Mouse (Mus musculus) embryonic facial prominence, embryonic 12.5 days (tissue): Measurements from ENCODE around the gene Gtf2h3. TPM values are rescaled to one million over a fixed set of nuclear protein-coding genes. Genes with fewer than 3 reads are reported as not detected.
"Not testable (repeated sequence)": the region's sequence is repeated elsewhere in the genome, so short reads cannot be mapped to it uniquely, and the experiment has no call there.

ENCODE experiments used
- ATAC-seq: fragments of 200-750 bp; cut with Nextera tagmentation; 2 replicates; pipeline ENCODE4 v1.8.0; 2017; ENCODE audit not compliant: insufficient number of reproducible peaks, insufficient read depth, low FRiP score, low TSS enrichment
- H3K27ac ChIP-seq: fragments of 300-500 bp; sonication (generic); 2 replicates; pipeline ENCODE4 v1.5.1; 2016; ENCODE audit warnings: mild to moderate bottlenecking
- H3K27me3 ChIP-seq: fragments of 300-500 bp; sonication (generic); 2 replicates; pipeline ENCODE4 v1.6.1; 2016; ENCODE audit warnings: mild to moderate bottlenecking, moderate library complexity
- H3K36me3 ChIP-seq: fragments of 300-500 bp; sonication (generic); 2 replicates; pipeline ENCODE4 v1.6.1; 2016; ENCODE audit warnings: mild to moderate bottlenecking
- H3K4me1 ChIP-seq: fragments of 300-500 bp; sonication (generic); 2 replicates; pipeline ENCODE4 v1.6.1; 2016
- H3K4me2 ChIP-seq: fragments of 300-500 bp; sonication (generic); replicated peaks from 2 replicates; pipeline ENCODE4 v1.6.1; 2016; ENCODE audit warnings: mild to moderate bottlenecking, moderate library complexity
- H3K4me3 ChIP-seq: fragments of 300-500 bp; sonication (generic); 2 replicates; pipeline ENCODE4 v1.5.1; 2016; ENCODE audit warnings: mild to moderate bottlenecking
- H3K9ac ChIP-seq: fragments of 300-500 bp; sonication (generic); 2 replicates; pipeline ENCODE4 v1.6.1; 2016; ENCODE audit warnings: mild to moderate bottlenecking, moderate library complexity
- H3K9me3 ChIP-seq: fragments of 300-500 bp; sonication (generic); 2 replicates; pipeline ENCODE4 v1.6.1; 2016; ENCODE audit warnings: mild to moderate bottlenecking, moderate library complexity
- WGBS: fragments of 180-500 bp; shearing (Covaris S2); methylation state at CpG from one replicate; pipeline ENCODE4 v1.1.7; 2016; 5-methylcytosine and 5-hydroxymethylcytosine counted together
- polyA plus RNA-seq: library from polyadenylated mRNA; unstranded; fragments of >200 nt; fragmentation: Nextera tagmentation; extraction: Ambion mirVana; gene quantifications from 2 replicates; pipeline ENCODE4 v1.2.1, GENCODE M21; 2016

The Gtf2h3 gene
- polyA plus RNA-seq, 1 experiment from 2014 or later = 76.3 TPM

DNA sequence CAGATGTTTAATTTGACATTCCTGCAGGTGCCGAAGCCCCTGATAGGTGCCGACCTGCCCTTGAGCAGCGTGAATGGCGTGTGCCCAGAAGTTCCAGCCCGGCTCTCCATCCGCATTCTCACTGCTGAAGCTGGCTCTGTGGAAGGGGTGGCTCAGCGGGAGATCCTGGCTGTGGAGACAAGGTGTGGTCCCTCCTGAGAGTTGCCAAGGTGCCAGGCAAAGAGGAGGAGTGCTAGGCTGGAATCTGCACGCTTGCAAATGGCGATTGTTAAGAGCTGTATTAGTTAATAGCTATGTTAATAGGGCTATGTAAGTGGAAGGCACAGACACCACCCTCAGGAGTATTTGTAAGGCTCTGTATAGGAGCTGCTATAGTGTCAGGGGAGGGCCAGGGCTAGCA lies 45.4 kb downstream of the Gtf2h3 start:
- no peaks in the 10 kb centered on the region for H3K9me3 ChIP-seq
- 85% methylated on average over 9 of the region's 9 CpGs for WGBS
- peaks cover 6% of the 10 kb centered on the region for H3K4me1 ChIP-seq
- no peak overlapping the region for H3K4me2 ChIP-seq
- H3K36me3 ChIP-seq = no peaks in the 10 kb centered on the region; the same call in 1 of the 2 replicates
- no peak overlapping the region for H3K27ac ChIP-seq
- no peaks in the 10 kb centered on the region for H3K27me3 ChIP-seq
- H3K9ac ChIP-seq = no peak overlapping the region
- no peak overlapping the region for H3K4me3 ChIP-seq
- ATAC-seq = no peak

DNA sequence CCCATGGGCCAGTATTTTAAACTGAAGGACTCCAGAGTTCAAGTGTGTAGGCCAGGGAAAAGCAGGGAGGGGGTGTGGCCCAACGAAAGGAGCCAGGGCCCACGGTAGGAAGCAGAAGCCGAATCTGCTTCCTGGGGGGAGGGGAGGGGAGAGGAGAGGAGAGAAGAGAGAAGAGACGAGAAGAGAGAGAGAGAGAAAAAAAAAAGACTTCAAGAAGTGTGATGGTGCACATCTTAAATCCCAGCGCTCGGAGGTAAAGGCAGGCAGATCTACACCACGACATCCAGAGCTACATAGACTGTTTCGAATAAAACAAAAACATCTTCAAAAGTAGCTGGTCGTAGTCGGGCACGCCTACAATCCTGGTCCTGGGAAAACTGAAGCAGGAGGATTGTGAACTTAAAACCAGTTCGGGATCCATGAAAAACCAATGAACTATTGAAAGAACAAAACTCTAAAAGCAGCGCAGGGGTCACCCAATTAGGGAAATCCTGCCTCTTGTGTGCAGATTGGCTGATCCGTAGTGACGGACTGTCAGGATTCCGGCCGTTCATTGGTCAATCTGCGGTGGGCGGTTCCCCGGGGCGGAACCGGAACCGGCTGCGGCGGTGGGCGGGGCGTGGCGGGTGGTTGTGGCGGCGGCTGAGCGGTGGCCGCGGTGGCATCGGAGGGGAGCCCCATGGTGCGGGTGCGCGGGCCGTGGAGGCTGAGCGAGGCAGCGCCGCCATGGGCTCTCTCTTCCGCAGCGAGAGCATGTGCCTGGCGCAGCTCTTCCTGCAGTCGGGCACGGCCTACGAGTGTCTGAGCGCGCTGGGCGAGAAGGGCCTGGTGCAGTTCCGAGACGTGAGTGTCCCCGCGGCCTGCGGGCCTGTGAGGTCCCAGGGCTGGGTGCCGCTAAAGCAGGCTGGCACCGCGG lies 49.8 kb downstream of the Gtf2h3 start, which contains the start of gene Atp6v0a2:
TSS of gene Atp6v0a2 (plus strand) at position 129 of the 916 bp plus-strand sequence.
- Histone ChIP-seq H3K4me3 (peak within 1 kb of the TSS; percentile 100), H3K9me3 (no peaks in the 10 kb centered on the region), H3K4me2 (peak within 1 kb of the TSS; percentile 87), H3K9ac (peak within 1 kb of the TSS; percentile 94), H3K27me3 (no peaks in the 10 kb centered on the region), H3K36me3 (peaks cover 3% of the 10 kb centered on the region; the same call in 1 of the 2 replicates), H3K4me1 (peaks cover 14% of the 10 kb centered on the region), H3K27ac (peak within 1 kb of the TSS; percentile 89)
- ATAC-seq = peak; percentile 82
- under 1% methylated on average over 58 of the region's 58 CpGs for WGBS

DNA sequence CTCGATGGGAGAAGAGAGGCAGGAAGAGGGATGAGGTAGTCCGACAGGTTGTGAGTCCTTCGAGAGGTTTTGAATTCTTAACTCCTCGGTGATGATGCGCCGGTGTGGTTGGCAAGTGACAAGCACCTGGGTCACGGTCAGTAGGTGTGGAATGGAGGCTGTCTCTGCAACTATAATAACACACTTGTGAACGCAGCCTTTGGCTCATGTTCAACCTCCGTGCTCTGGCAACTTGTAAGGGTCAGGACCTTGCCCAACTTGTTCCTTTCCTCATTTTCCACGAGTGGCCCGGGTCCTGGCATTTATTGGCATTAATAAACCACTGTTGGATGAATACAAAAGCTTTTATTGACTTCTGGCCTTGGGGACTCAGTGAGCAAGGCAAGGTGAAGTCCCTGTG lies 50.7 kb downstream of the Gtf2h3 start:
- peak overlapping the region; percentile 94 for H3K9ac ChIP-seq
- H3K4me2 ChIP-seq = peak overlapping the region; percentile 87
- 23% methylated on average over 11 of the region's 11 CpGs for WGBS
- H3K27me3 ChIP-seq = no peaks in the 10 kb centered on the region
- peaks cover 9% of the 10 kb centered on the region for H3K36me3 ChIP-seq
- H3K4me1 ChIP-seq = peaks cover 14% of the 10 kb centered on the region
- no peaks in the 10 kb centered on the region for H3K9me3 ChIP-seq
- H3K4me3 ChIP-seq = peak overlapping the region; percentile 100
- ATAC-seq = no peak
- no peak overlapping the region for H3K27ac ChIP-seq

DNA sequence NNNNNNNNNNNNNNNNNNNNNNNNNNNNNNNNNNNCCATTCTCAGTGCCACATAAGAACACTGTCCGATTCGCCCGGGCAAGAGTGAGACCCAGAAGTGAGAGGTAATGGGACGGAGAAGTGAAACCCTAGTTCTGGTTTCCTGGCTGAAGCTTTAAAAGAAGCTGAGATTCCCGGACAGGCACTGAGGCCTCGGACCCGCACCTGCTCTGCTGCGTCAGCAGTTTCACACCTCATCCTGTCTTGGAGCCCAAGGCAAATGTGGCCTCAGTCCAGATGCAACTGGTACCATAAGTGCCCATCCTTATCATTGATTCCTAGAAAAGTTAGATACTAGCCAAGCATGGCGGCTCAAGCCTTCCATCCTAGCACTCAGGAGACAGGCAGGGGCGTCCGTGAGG lies 52.7 kb downstream of the Gtf2h3 start:
- H3K36me3 ChIP-seq = peaks cover 29% of the 10 kb centered on the region
- H3K27ac ChIP-seq = no peak overlapping the region
- H3K9me3 ChIP-seq = no peaks in the 10 kb centered on the region
- H3K4me3 ChIP-seq = no peak overlapping the region
- no peak for ATAC-seq
- peaks cover 14% of the 10 kb centered on the region for H3K4me1 ChIP-seq
- H3K4me2 ChIP-seq = no peak overlapping the region
- H3K9ac ChIP-seq = no peak overlapping the region
- WGBS = 93% methylated on average over 11 of the region's 11 CpGs
- no peaks in the 10 kb centered on the region for H3K27me3 ChIP-seq

DNA sequence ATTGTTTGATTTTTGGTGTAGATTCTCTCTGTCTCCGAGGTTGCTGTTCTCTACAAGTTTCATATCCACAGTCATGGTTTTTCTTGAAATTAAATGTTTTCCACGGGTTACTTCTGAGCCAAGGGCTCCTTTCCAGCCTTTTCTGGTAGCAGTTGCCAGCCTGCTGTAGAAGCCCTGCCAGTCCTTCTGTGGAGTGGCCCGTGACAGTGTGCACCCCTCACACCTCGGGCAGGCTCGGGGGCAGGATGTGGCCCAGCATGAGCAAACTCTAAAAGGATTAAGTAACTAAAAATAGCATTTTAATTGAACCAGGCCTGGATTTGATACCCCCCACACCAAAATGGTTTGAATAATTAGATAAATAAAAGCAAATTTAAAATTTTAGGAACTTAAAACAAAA lies 53.5 kb downstream of the Gtf2h3 start:
- no peak for ATAC-seq
- H3K4me2 ChIP-seq = no peak overlapping the region
- peaks cover 14% of the 10 kb centered on the region for H3K4me1 ChIP-seq
- H3K27ac ChIP-seq = no peak overlapping the region
- no peaks in the 10 kb centered on the region for H3K27me3 ChIP-seq
- H3K36me3 ChIP-seq = peaks cover 37% of the 10 kb centered on the region
- H3K4me3 ChIP-seq = no peak overlapping the region
- no peaks in the 10 kb centered on the region for H3K9me3 ChIP-seq
- no peak overlapping the region for H3K9ac ChIP-seq
- 82% methylated on average over 5 of the region's 5 CpGs for WGBS

DNA sequence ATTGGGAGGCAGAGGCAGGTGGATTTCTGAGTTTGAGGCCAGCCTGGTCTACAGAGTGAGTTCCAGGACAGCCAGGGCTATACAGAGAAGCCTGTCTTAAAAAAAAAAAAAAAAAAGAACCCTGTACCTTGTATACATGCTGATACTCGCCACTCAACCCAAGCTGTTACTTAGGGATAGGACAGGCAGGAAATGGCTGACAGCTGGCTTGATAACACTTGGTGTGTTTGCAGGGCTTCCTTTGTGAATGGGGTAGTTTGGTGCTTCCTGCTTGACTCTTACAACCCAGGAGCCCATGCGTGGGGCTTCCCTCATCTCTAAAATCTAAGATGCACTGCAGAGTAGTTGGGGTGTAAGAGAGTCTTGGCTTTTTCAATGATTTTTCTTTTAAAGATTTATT lies 54.5 kb downstream of the Gtf2h3 start:
- Histone ChIP-seq H3K36me3 (peaks cover 45% of the 10 kb centered on the region), H3K27ac (no peak overlapping the region), H3K4me1 (peaks cover 8% of the 10 kb centered on the region), H3K4me2 (no peak overlapping the region), H3K9me3 (no peaks in the 10 kb centered on the region), H3K9ac (no peak overlapping the region), H3K4me3 (no peak overlapping the region), H3K27me3 (no peaks in the 10 kb centered on the region)
- 83% methylated on average over 2 of the region's 2 CpGs for WGBS
- no peak for ATAC-seq

DNA sequence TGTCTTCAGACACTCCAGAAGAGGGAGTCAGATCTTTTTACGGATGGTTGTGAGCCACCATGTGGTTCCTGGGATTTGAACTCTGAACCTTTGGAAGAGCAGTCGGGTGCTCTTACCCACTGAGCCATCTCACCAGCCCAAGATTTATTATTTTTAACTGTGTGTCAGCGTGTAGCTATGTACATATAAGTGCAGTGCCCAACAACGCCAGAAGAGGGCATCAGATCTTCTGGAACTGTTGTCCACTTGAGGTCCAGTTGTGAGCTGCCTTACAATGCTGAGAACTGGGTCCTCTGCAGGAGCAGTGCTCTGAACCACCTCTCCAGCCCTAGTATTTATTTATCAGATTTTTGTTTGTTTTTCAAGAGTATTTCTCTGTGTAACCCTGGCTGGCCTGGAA lies 56.1 kb downstream of the Gtf2h3 start:
- H3K4me3 ChIP-seq, ATAC-seq, H3K27ac ChIP-seq, H3K4me1 ChIP-seq, H3K27me3 ChIP-seq, H3K9ac ChIP-seq, H3K4me2 ChIP-seq, H3K9me3 ChIP-seq: not testable (repeated sequence)
- 81% methylated on average over 4 of the region's 4 CpGs for WGBS
- peaks cover 61% of the 10 kb centered on the region for H3K36me3 ChIP-seq

DNA sequence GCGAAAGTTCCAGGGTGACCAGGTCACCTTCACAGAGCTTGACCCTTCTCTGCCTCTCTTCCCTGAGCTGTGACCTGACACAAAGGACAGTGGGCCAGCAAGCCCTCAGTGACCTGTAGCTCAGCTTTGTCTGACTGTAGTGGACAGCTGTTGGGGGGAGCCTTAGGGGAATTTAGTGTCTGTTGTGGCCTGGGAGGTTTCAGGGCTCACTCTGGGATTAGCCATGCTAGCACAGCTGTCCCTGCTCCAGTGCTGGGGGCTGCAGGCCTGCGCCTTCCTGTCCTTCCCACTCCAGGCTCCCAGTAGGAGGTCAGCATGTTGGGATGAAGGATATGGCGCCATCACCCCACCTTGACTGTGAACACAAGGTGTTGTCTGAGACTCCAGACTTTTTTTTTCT lies 57.2 kb downstream of the Gtf2h3 start:
- peaks cover 65% of the 10 kb centered on the region for H3K36me3 ChIP-seq
- no peaks in the 10 kb centered on the region for H3K4me1 ChIP-seq

DNA sequence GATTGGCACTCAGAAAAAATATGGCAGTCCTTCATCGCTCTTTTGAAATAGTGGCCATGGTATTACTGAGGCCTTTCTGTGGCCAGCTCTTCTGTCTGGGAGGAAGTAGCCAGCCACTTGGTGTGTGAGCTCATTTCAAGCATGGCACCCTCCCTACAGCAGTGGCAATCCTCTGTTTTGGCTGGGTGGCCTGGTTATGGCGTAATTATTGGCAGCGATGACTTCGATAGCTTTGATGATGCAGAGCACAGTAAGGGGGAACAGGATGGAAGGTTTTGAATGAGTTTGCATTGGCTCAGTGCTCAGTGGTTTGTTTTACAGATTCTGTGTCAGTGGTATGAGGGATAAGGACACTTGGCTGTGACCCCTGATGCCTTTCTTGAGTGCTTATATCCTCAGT lies 57.8 kb downstream of the Gtf2h3 start:
- no peaks in the 10 kb centered on the region for H3K27me3 ChIP-seq
- no peak overlapping the region for H3K4me3 ChIP-seq
- no peak overlapping the region for H3K27ac ChIP-seq
- no peak overlapping the region for H3K4me2 ChIP-seq
- ATAC-seq = no peak
- no peaks in the 10 kb centered on the region for H3K4me1 ChIP-seq
- H3K36me3 ChIP-seq = peaks cover 71% of the 10 kb centered on the region
- 98% methylated on average over 4 of the region's 4 CpGs for WGBS
- H3K9me3 ChIP-seq = no peaks in the 10 kb centered on the region
- no peak overlapping the region for H3K9ac ChIP-seq

More for the DNA sequence above, 57.2 kb downstream of the Gtf2h3 start:
- H3K9me3 ChIP-seq = no peaks in the 10 kb centered on the region
- H3K4me3 ChIP-seq = no peak overlapping the region
- H3K27ac ChIP-seq = no peak overlapping the region
- no peak for ATAC-seq
- H3K4me2 ChIP-seq = no peak overlapping the region
- no peaks in the 10 kb centered on the region for H3K27me3 ChIP-seq
- H3K9ac ChIP-seq = no peak overlapping the region
- 98% methylated on average over 3 of the region's 3 CpGs for WGBS

DNA sequence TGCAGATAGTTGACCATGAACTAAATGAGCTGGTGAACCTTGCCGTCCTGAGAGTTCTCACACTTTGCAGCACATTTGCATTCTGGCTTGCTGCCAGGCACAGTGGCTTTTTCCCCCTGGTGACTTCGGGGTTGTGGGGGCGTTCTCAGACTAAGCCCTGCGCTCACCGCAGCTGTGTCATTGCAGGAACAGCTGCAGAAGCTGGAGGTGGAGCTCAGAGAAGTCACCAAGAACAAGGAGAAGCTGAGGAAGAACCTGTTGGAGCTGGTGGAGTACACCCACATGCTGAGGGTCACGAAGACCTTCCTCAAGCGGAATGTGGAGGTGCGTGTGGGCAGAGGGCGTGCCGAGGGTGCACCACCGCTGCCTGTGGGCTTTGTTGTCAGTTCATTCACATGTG lies 58.4 kb downstream of the Gtf2h3 start:
- H3K4me3 ChIP-seq = no peak overlapping the region
- H3K9me3 ChIP-seq = no peaks in the 10 kb centered on the region
- H3K9ac ChIP-seq = no peak overlapping the region
- H3K4me2 ChIP-seq = no peak overlapping the region
- 95% methylated on average over 11 of the region's 11 CpGs for WGBS
- H3K36me3 ChIP-seq = peaks cover 77% of the 10 kb centered on the region
- H3K27me3 ChIP-seq = no peaks in the 10 kb centered on the region
- H3K27ac ChIP-seq = no peak overlapping the region
- H3K4me1 ChIP-seq = no peaks in the 10 kb centered on the region
- ATAC-seq = no peak

DNA sequence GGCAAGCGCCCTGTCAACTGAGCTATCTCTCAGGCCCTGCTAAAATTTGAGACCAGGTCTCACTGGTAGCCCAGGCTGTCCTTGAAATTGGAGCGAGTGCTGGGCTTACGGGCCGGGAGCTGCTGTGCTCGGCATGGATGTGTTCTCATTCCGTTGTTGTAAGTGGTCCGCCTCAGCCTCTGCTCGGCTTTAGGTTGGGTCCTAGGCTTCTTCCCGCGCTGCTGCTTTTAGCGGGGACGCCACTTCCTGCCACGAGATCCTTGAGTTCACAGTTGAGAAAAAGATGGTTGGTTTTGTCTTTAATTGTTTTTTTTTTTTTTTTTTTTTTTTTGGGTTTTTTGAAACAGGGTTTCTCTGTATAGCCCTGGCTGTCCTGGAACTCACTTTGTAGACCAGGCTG lies 58.9 kb downstream of the Gtf2h3 start:
- Histone ChIP-seq H3K36me3 (peaks cover 82% of the 10 kb centered on the region), H3K27me3 (no peaks in the 10 kb centered on the region), H3K4me1 (no peaks in the 10 kb centered on the region), H3K27ac (no peak overlapping the region), H3K4me3 (no peak overlapping the region), H3K9me3 (no peaks in the 10 kb centered on the region), H3K9ac (no peak overlapping the region), H3K4me2 (no peak overlapping the region)
- ATAC-seq = no peak
- 98% methylated on average over 13 of the region's 13 CpGs for WGBS
